Mouse (Mus musculus) limb, embryonic 11.5 days (tissue): ENCODE data around the gene Borcs8. TPM values are rescaled to one million over a fixed set of nuclear protein-coding genes. Genes with fewer than 3 reads are reported as not detected.

ENCODE experiments used
- ATAC-seq: fragments of 200-750 bp; cut with Nextera tagmentation; 2 replicates; pipeline ENCODE4 v1.8.0; 2017; ENCODE audit warnings: low read depth; ENCODE audit not compliant: insufficient number of reproducible peaks, low FRiP score, low TSS enrichment
- DNase-seq: peaks from one replicate; pipeline ENCODE4 v3.0.0-alpha.2; 2015; ENCODE audit warnings: low spot score
- H3K27ac ChIP-seq: fragments of 300-500 bp; sonication (generic); replicated peaks from 2 replicates; pipeline ENCODE4 v1.5.1; 2014; ENCODE audit warnings: low read depth, mild to moderate bottlenecking, low read length
- H3K27me3 ChIP-seq: fragments of 300-500 bp; sonication (generic); 2 replicates; pipeline ENCODE4 v1.6.1; 2014; ENCODE audit warnings: mild to moderate bottlenecking, low read length, mixed read lengths; ENCODE audit not compliant: control insufficient read depth, insufficient read depth
- H3K36me3 ChIP-seq: fragments of 300-500 bp; sonication (generic); 2 replicates; pipeline ENCODE4 v1.6.1; 2014; ENCODE audit warnings: mild to moderate bottlenecking, low read length, moderate library complexity, mixed read lengths; ENCODE audit not compliant: control insufficient read depth, insufficient read depth
- H3K4me1 ChIP-seq: fragments of 300-500 bp; sonication (generic); 2 replicates; pipeline ENCODE4 v1.6.1; 2014; ENCODE audit warnings: low read length, mixed read lengths; ENCODE audit not compliant: control insufficient read depth, insufficient read depth
- H3K4me2 ChIP-seq: fragments of 300-500 bp; sonication (generic); 2 replicates; pipeline ENCODE4 v1.6.1; 2014; ENCODE audit warnings: low read depth, mild to moderate bottlenecking, moderate library complexity; ENCODE audit not compliant: severe bottlenecking
- H3K4me3 ChIP-seq: fragments of 300-500 bp; sonication (generic); 2 replicates; pipeline ENCODE4 v1.5.1; 2014; ENCODE audit warnings: low read depth, low read length
- H3K9ac ChIP-seq: fragments of 300-500 bp; sonication (generic); 2 replicates; pipeline ENCODE4 v1.6.1; 2014; ENCODE audit warnings: mild to moderate bottlenecking, low read length
- H3K9me3 ChIP-seq: fragments of 300-500 bp; sonication (generic); 2 replicates; pipeline ENCODE4 v1.6.1; 2016; ENCODE audit warnings: low read length; ENCODE audit not compliant: control insufficient read depth
- WGBS: fragments of 180-500 bp; shearing (Covaris S2); extraction: QIAGEN DNeasy Blood & Tissue Kit; methylation state at CpG from one replicate; pipeline ENCODE4 v1.1.7; 2014; 5-methylcytosine and 5-hydroxymethylcytosine counted together
- polyA plus RNA-seq: library from polyadenylated mRNA; unstranded; fragments of >200 nt; fragmentation: Nextera tagmentation; extraction: Ambion mirVana; gene quantifications from 2 replicates; pipeline ENCODE4 v1.2.1, GENCODE M21; 2014

Borcs8 gene
- polyA plus RNA-seq, result 49.6 and 53.2 TPM in 2 replicates

DNA sequence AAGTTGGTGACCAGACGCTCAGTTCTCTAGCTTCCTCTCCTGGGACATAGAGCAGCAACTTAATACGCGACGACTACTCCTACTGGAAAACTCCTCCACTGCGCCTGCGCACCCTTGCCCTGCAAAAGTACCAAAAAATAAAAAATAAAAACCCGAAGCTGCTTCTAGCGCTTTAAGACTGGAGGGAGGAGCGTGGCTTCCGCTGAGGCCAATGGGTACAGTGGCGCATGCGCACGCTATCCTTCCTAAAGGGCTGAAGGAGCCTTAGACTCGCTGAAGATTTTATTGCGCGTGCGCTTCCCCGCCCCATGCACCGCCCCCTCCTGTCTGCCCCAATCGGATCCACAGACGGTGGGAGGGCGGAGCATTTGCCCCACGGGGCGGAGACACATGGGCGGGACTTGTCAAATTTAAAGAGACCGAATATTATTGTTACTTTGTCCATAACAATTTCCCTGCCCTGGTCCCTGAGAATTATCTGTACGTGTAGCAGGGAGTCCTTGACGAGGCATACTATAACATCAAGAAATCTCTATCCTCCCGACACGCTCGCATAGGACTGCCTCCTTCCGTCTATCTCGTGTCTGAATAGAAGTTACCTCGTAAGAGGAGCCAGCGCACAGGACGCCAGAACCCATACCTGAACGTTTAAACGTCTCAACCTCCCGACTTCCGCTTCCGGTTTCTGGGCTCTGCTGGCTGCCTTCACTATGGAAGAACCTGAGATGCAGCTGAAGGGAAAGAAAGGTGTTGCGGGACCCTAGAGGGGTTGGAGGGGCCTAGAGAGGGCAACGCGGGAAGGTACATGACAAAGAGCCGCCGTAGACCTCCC lies at the start of gene Borcs8, which contains the start of the genes Rfxank and Mef2b:
Gene Borcs8 (plus strand): TSS at position 474 of the 832 bp plus-strand sequence.
Gene Rfxank (minus strand): TSS at position 129 of the 832 bp plus-strand sequence.
Gene Mef2b (plus strand): TSS at position 686 of the 832 bp plus-strand sequence.
- H3K4me1 ChIP-seq, result peaks cover 13% of the 10 kb centered on the region
- ATAC-seq, result peak; percentile 95
- H3K27ac ChIP-seq, result peak within 1 kb of the TSS; percentile 71; the same call in 1 of the 2 replicates
- DNase-seq, result peak; percentile 99
- peak within 1 kb of the TSS; percentile 79 for H3K4me2 ChIP-seq
- no peaks in the 10 kb centered on the region for H3K9me3 ChIP-seq
- peak within 1 kb of the TSS; percentile 82 for H3K9ac ChIP-seq
- no peaks in the 10 kb centered on the region for H3K27me3 ChIP-seq
- H3K4me3 ChIP-seq, result peak within 1 kb of the TSS; percentile 75
- WGBS, result under 1% methylated on average over 46 of the region's 46 CpGs
- H3K36me3 ChIP-seq, result peaks cover 5% of the 10 kb centered on the region

DNA sequence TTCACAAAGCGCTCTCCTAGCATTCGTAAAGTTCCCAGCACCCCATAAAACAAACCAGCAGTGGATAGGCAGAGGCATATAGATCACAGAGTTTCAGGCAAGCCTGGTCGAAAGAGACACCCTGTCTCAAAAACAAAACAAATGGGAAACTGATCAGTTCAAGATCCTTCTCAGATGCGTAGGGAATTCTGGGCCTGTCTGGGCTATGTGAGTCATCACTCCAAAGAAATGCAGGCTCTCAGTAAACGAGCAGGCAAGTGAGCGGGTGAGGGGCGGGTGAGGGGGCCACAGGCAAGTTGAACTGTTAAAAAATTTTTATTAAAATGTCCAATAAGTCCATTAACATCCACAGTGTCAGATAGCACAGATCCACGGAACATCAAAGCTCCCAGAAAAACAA lies 46.5 kb upstream of the Borcs8 start:
- Histone ChIP-seq H3K4me1 (peaks cover 4% of the 10 kb centered on the region; the same call in 1 of the 2 replicates), H3K27me3 (peaks cover 27% of the 10 kb centered on the region), H3K36me3 (no peaks in the 10 kb centered on the region), H3K4me3 (no peak overlapping the region), H3K9me3 (no peaks in the 10 kb centered on the region), H3K9ac (no peak overlapping the region), H3K27ac (no peak overlapping the region), H3K4me2 (no peak overlapping the region)
- 49% methylated on average over 8 of the region's 8 CpGs for WGBS
- DNase-seq (no peak), ATAC-seq (no peak)

GRCm38 (mm10) chr8:70099276-70099675 lies 40.0 kb upstream of the Borcs8 start:
- 70% methylated on average over 8 of the region's 8 CpGs for WGBS
- Histone ChIP-seq H3K27me3 (no peaks in the 10 kb centered on the region), H3K27ac (no peak overlapping the region), H3K4me3 (no peak overlapping the region), H3K36me3 (no peaks in the 10 kb centered on the region), H3K9ac (no peak overlapping the region), H3K4me2 (no peak overlapping the region), H3K4me1 (no peaks in the 10 kb centered on the region), H3K9me3 (no peaks in the 10 kb centered on the region)
- DNase-seq (no peak), ATAC-seq (no peak)

DNA sequence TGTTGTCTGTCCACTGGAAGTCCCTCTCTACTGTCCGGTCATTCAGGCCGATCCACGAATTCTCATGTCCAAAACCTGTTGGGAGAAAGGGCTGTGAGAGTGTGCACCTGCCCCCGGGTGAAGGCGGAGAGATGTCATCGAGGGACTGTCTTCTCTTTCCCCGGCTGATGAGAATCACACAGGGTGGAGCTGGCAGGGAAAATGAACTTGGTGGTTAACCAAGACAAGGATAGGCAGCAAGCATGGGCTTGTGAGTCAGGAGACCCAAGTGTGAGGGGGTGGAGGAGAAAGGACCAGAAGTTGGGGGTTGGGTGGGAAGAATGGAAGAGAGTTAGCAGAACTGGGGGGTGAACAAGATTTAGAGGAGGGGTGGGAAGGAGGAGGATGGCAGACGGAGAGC lies 39.1 kb upstream of the Borcs8 start:
- Histone ChIP-seq H3K27me3 (no peaks in the 10 kb centered on the region), H3K9me3 (no peaks in the 10 kb centered on the region), H3K4me3 (no peak overlapping the region), H3K36me3 (no peaks in the 10 kb centered on the region), H3K27ac (no peak overlapping the region), H3K4me1 (no peaks in the 10 kb centered on the region), H3K4me2 (no peak overlapping the region), H3K9ac (no peak overlapping the region)
- WGBS, result 81% methylated on average over 8 of the region's 8 CpGs
- no peak for ATAC-seq
- no peak for DNase-seq

GRCm38 (mm10) chr8:70104506-70104905 lies 34.8 kb upstream of the Borcs8 start:
- Histone ChIP-seq H3K4me2 (no peak overlapping the region), H3K9me3 (no peaks in the 10 kb centered on the region), H3K27ac (no peak overlapping the region), H3K27me3 (peaks cover 3% of the 10 kb centered on the region; the same call in 1 of the 2 replicates), H3K36me3 (no peaks in the 10 kb centered on the region), H3K4me3 (no peak overlapping the region), H3K9ac (no peak overlapping the region), H3K4me1 (no peaks in the 10 kb centered on the region)
- DNase-seq (no peak), ATAC-seq (no peak)
- WGBS, result 21% methylated on average over 6 of the region's 6 CpGs

DNA sequence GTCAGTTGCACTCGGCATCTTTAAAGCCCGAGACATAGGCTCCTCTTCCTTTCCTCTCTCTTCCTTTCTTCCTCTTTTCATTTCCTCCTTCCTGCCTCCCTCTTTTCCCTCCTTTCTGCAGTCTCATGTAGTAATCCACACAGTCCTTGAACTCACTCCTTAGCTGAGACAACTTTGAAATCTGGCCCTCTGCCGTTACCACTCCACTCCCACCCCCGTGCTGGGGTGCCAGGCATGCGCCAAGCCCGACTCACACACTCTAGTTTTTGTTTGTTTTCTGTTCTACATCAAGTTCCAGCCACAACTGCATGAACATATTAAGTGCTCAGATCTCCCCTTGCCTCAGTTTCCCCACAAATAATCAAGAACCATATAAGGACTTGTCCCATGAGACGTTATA lies 34.4 kb upstream of the Borcs8 start:
- 79% methylated on average over 7 of the region's 7 CpGs for whole genome bisulfite sequencing

GRCm38 (mm10) chr8:70110451-70110850 lies 28.8 kb upstream of the Borcs8 start:
- Histone ChIP-seq H3K9ac (no peak overlapping the region), H3K9me3 (no peaks in the 10 kb centered on the region; the same call in 1 of the 2 replicates), H3K4me1 (no peaks in the 10 kb centered on the region), H3K4me2 (no peak overlapping the region), H3K27ac (no peak overlapping the region), H3K4me3 (no peak overlapping the region), H3K27me3 (peaks cover 55% of the 10 kb centered on the region), H3K36me3 (no peaks in the 10 kb centered on the region)
- ATAC-seq (no peak), DNase-seq (no peak)
- WGBS, result 96% methylated on average over 2 of the region's 2 CpGs

More for the DNA sequence above, 34.4 kb upstream of the Borcs8 start:
- Histone ChIP-seq H3K9ac (no peak overlapping the region), H3K27me3 (peaks cover 3% of the 10 kb centered on the region), H3K4me1 (no peaks in the 10 kb centered on the region), H3K27ac (no peak overlapping the region), H3K36me3 (no peaks in the 10 kb centered on the region), H3K4me3 (no peak overlapping the region), H3K9me3 (no peaks in the 10 kb centered on the region), H3K4me2 (no peak overlapping the region)
- no peak for ATAC-seq
- DNase-seq, result no peak

DNA sequence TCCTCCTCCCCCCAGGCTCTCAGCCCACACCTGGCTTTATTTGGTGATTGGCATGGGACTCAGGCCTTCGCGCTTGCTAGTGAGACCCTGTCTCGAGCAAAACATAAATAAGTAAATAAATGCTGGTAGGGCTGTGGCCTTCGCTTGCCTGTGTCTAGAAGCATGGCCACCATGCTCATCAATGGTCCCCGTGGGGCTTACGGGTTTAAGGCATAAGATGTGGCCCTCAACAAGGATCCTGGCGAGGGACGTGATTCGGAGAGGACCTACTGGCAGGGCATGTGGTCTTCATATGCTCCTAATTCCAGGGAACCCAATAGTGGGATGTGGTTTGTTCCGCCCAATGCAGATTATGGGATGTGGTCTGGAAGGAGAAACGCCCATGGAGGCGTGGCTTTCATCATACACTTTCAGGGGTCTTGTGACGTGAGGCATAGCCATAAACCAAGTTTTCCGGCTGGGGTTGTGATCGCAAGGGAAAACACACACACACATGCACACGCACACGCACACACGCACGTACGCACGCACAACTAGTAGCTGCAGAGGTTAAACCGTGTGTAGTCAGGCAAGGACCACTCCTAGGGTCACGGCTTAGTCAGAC lies 28.0 kb upstream of the Borcs8 start:
- WGBS, result 42% methylated on average over 23 of the region's 23 CpGs
- H3K4me2 ChIP-seq, result no peak overlapping the region
- H3K4me1 ChIP-seq, result no peaks in the 10 kb centered on the region
- no peak overlapping the region for H3K27ac ChIP-seq
- ATAC-seq (no peak), DNase-seq (no peak)
- H3K4me3 ChIP-seq, result no peak overlapping the region
- H3K9ac ChIP-seq, result no peak overlapping the region
- no peaks in the 10 kb centered on the region; the same call in 1 of the 2 replicates for H3K9me3 ChIP-seq
- H3K27me3 ChIP-seq, result peaks cover 56% of the 10 kb centered on the region
- H3K36me3 ChIP-seq, result no peaks in the 10 kb centered on the region
